Mouse (Mus musculus): ENCODE data around the gene Pla2g1b.
"Not testable (repeated sequence)": the region's sequence is repeated elsewhere in the genome, so short reads cannot be mapped to it uniquely, and the experiment has no call there.

Pla2g1b gene

GRCm38 (mm10) chr5:115483947-115484920, 18.2 kb downstream of the Pla2g1b start, which contains the start of gene Sirt4:
Sirt4 (minus strand) TSS chr5:115484725.
- in situ Hi-C loops (cut with MboI), result no loop called here

- in situ Hi-C loops (cut with MboI), result no loop called here
These were observed 18.9 kb downstream of the Pla2g1b start for GRCm38 (mm10) chr5:115484996-115485395.

- in situ Hi-C loops (cut with MboI), result no loop called here
These were observed 19.6 kb downstream of the Pla2g1b start for GRCm38 (mm10) chr5:115485489-115486205.

GRCm38 (mm10) chr5:115486726-115487125, 20.7 kb downstream of the Pla2g1b start:
- in situ Hi-C loops (cut with MboI), result no loop called here

- in situ Hi-C loops (cut with MboI), result no loop called here
These were observed 21.3 kb downstream of the Pla2g1b start for GRCm38 (mm10) chr5:115487353-115487752.

- in situ Hi-C loops (cut with MboI), result no loop called here
These were observed 22.0 kb downstream of the Pla2g1b start for GRCm38 (mm10) chr5:115487942-115488580.

- in situ Hi-C loops (cut with MboI), result no loop called here
These were observed 23.0 kb downstream of the Pla2g1b start for GRCm38 (mm10) chr5:115488841-115489698.

- in situ Hi-C loops (cut with MboI), result no loop called here
These were observed 23.9 kb downstream of the Pla2g1b start for GRCm38 (mm10) chr5:115489699-115490637.

- in situ Hi-C loops (cut with MboI), result no loop called here
These were observed 24.6 kb downstream of the Pla2g1b start for GRCm38 (mm10) chr5:115490638-115491000.

- in situ Hi-C loops (cut with MboI), result no loop called here
These were observed 25.0 kb downstream of the Pla2g1b start for GRCm38 (mm10) chr5:115491076-115491475.

- in situ Hi-C loops (cut with MboI), result no loop called here
These were observed 25.8 kb downstream of the Pla2g1b start for GRCm38 (mm10) chr5:115491771-115492322.

GRCm38 (mm10) chr5:115492711-115493335, 26.8 kb downstream of the Pla2g1b start:
- in situ Hi-C loops (cut with MboI), result no loop called here

GRCm38 (mm10) chr5:115493441-115493840, 27.4 kb downstream of the Pla2g1b start:
- in situ Hi-C loops (cut with MboI), result no loop called here

GRCm38 (mm10) chr5:115495618-115496017, 29.6 kb downstream of the Pla2g1b start:
- in situ Hi-C loops (cut with MboI), result not testable (repeated sequence)

GRCm38 (mm10) chr5:115497033-115497432, 31.0 kb downstream of the Pla2g1b start:
- in situ Hi-C loops (cut with MboI), result no loop called here

GRCm38 (mm10) chr5:115498307-115499240, 32.5 kb downstream of the Pla2g1b start:
- in situ Hi-C loops (cut with MboI), result no loop called here

GRCm38 (mm10) chr5:115500383-115500935, 34.4 kb downstream of the Pla2g1b start:
- in situ Hi-C loops (cut with MboI), result loop anchor here (5.0 kb wide), 1 partner anchor 42 kb away; no protein-coding TSS in a partner anchor

GRCm38 (mm10) chr5:115503035-115503434, 37.0 kb downstream of the Pla2g1b start:
- in situ Hi-C loops (cut with MboI), result loop anchor here (5.0 kb wide), 1 partner anchor 39 kb away; no protein-coding TSS in a partner anchor
